Mouse (Mus musculus) T-helper 17 cell (primary cell): ENCODE measurements around the gene Qprt.

ENCODE experiments used
- in situ Hi-C, 2 experiments: fragments of 300-600 bp; cut with MboI, MseI; formaldehyde crosslinking; loops; 1 replicate in 1 of 2; 2 replicates in 1 of 2; pipeline ENCODE4 v1.15.1; 2025; ENCODE audit warnings: high pct_unique_total_duplicates in 2 of 2

The Qprt gene

GRCm38 (mm10) chr7:127121911-127122270 lies at the start of gene Qprt:
Qprt (minus strand) TSS chr7:127122226.
- in situ Hi-C loops = no loop called here

DNA sequence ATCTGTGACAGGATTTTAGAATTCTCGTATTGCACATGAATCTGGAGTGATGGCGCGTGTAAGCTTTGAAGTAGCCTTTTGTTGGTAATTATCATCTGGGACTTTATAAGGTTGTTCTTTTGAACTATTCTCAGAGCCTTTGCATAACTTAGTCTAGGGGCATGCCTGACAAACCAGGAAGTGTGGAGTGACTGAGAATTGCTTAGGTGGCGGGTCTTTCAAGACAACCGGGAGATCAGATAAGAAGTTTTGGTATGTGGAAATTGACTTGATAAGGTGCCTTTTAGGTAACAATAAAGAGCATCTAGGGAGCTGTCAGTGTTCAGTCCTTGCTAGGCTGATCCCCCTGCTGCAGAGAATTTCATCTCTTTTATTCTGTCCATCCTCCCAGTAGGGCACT lies 44.5 kb upstream of the Qprt start:
- in situ Hi-C loops = loop anchor here in 1 of 2 experiments (25.0 kb wide), 1 partner anchor 921 kb away; no protein-coding TSS in a partner anchor

- in situ Hi-C loops = loop anchor here in 1 of 2 experiments (25.0 kb wide), 1 partner anchor 921 kb away; no protein-coding TSS in a partner anchor
Observed at GRCm38 (mm10) chr7:127165607-127166493, 43.8 kb upstream of the Qprt start.

- in situ Hi-C loops = loop anchor here in 1 of 2 experiments (25.0 kb wide), 1 partner anchor 923 kb away; no protein-coding TSS in a partner anchor
Observed at GRCm38 (mm10) chr7:127164002-127164401, 42.0 kb upstream of the Qprt start.

- in situ Hi-C loops = loop anchor here in 1 of 2 experiments (25.0 kb wide), 1 partner anchor 925 kb away; no protein-coding TSS in a partner anchor
Observed at GRCm38 (mm10) chr7:127162546-127162945, 40.5 kb upstream of the Qprt start.

- in situ Hi-C loops = loop anchor here in 1 of 2 experiments (25.0 kb wide), 1 partner anchor 930 kb away; no protein-coding TSS in a partner anchor
Observed at GRCm38 (mm10) chr7:127157548-127157947, 35.5 kb upstream of the Qprt start.

- in situ Hi-C loops = loop anchor here in 1 of 2 experiments (25.0 kb wide), 1 partner anchor 934 kb away; no protein-coding TSS in a partner anchor
Observed at GRCm38 (mm10) chr7:127153477-127153876, 31.5 kb upstream of the Qprt start.

- in situ Hi-C loops = loop anchor here in 1 of 2 experiments (25.0 kb wide), 1 partner anchor 935 kb away; no protein-coding TSS in a partner anchor
Observed at GRCm38 (mm10) chr7:127152464-127152863, 30.4 kb upstream of the Qprt start.

GRCm38 (mm10) chr7:127147901-127148300 lies 25.9 kb upstream of the Qprt start:
- in situ Hi-C loops = no loop called here

GRCm38 (mm10) chr7:127146267-127146603 lies 24.2 kb upstream of the Qprt start:
- in situ Hi-C loops = no loop called here

DNA sequence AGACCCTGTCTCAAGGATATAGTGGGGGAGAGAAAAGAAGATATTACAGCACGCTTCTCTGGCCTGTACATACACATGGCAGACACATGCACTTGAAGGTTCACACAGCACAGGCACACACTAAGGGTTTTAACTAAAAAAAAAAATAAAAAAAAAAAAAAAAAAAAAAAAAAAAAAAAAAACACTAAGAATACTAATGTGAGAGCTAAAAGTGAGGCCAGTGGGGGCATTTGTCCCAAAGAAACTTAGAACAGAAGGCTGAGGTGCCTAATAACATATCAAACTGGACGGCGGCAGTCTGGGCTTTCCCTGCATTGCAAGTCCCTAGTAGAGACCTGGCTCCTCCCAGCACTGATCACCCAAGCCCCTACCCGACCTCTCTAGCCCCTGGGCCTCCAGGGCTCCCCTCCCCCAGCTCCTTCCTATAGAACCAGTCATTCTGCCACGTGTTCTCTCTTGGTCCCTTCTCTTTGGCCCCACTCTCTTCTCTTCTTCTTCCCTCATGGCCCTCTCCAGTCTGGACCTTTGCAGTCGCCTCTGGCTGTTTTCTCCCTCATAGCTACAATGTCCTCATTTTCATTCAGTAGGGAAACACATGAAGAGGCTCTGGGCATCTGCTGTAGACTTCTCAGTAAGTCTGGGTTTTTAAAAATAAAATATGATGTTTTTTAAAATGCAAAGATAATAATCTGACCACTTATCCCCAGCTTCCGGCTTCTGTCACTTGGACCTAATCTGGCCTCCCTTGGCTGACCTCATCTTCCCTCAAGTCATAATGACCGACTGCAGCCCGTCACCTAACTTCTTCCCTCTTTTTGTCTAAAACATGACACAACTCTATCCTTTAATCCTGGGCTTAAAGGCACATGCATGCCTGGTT lies 23.6 kb upstream of the Qprt start:
- in situ Hi-C loops = no loop called here

DNA sequence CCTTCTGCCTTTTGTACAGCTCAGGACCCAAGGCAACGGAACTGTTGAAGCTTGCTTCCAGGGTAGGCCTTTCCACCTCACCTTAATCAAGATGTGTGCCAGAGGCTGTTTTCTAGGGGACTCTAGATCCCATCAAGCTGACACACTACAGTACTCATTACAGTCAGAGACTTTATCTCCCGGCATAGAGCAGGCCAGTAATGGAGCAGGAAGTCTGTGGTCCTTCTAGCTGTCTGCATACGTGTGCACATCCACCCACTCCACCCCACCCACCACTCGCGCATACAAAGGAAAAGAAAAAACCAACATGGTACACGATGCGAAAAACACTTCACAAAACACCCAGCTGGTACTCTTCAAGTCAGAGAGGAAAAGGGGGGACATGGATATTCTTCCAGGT lies 22.4 kb upstream of the Qprt start:
- in situ Hi-C loops = no loop called here

DNA sequence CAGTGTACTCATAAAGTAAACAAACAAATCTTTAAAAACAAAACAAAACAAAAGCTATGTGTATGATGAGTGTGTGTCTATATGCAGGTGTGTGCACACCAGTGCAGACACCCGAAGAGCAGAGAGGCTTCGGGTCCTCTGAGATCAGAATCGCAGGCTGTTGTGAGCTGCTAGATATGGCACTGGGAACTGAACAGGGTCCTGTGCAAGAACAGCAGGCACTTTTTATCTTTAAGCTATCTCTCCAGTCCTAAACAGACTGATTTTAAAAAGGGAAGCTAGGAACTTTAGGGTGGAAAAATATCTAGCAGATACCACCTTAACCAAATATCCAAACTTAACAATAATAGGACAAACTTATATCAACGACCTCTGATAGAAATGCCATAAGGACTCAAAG lies 20.6 kb upstream of the Qprt start:
- in situ Hi-C loops = no loop called here

- in situ Hi-C loops = no loop called here
Observed at GRCm38 (mm10) chr7:127142214-127142613, 20.2 kb upstream of the Qprt start.

GRCm38 (mm10) chr7:127140623-127141404 lies 18.8 kb upstream of the Qprt start:
- in situ Hi-C loops = no loop called here

GRCm38 (mm10) chr7:127139562-127139961 lies 17.5 kb upstream of the Qprt start:
- in situ Hi-C loops = loop anchor here (5.0 to 10.0 kb wide), 2 partner anchors 45 to 53 kb away; no protein-coding TSS in a partner anchor

GRCm38 (mm10) chr7:127139100-127139499 lies 17.1 kb upstream of the Qprt start:
- in situ Hi-C loops = loop anchor here (5.0 to 10.0 kb wide), 2 partner anchors 46 to 53 kb away; no protein-coding TSS in a partner anchor

DNA sequence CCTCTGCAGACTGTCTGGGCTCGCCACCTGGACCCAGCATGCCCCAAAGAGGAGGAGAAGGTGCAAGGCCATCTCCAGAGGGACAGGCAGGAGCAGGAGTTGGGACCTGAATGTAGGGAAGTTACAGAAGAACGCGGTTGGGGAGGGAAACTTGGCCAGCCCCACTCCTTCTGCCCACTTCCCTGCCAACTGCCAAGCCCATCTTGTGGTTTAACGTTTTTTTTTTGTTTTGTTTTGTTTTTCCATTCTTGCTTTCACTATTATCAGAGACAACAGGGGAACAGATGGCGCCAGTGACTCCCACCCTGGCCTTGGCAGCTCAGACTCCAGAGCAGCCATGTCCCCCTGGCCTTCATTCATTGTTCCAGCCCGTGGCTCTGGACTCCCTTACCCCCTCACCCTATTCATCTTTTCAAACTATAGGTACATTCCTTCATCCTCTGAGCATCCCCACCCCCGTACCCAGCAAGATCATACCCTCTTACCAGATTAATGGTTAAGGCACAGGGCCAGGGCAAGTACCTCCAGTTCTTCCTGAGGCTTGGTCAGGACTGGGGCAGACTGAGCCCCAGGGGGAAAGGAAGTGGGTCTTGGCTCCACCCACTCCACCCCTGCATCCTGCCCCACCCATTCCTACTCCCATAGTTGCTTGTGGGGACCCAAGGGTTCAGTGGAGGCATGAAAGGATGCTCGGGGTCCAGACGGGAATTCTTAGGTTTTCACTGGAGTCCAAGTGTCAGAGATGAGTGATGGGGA lies 15.4 kb upstream of the Qprt start, which contains the start of gene Spn:
Gene Spn (minus strand): TSS at position 562 of the 756 bp plus-strand sequence.
- in situ Hi-C loops = loop anchor here (5.0 to 10.0 kb wide), 2 partner anchors 47 to 55 kb away; no protein-coding TSS in a partner anchor

DNA sequence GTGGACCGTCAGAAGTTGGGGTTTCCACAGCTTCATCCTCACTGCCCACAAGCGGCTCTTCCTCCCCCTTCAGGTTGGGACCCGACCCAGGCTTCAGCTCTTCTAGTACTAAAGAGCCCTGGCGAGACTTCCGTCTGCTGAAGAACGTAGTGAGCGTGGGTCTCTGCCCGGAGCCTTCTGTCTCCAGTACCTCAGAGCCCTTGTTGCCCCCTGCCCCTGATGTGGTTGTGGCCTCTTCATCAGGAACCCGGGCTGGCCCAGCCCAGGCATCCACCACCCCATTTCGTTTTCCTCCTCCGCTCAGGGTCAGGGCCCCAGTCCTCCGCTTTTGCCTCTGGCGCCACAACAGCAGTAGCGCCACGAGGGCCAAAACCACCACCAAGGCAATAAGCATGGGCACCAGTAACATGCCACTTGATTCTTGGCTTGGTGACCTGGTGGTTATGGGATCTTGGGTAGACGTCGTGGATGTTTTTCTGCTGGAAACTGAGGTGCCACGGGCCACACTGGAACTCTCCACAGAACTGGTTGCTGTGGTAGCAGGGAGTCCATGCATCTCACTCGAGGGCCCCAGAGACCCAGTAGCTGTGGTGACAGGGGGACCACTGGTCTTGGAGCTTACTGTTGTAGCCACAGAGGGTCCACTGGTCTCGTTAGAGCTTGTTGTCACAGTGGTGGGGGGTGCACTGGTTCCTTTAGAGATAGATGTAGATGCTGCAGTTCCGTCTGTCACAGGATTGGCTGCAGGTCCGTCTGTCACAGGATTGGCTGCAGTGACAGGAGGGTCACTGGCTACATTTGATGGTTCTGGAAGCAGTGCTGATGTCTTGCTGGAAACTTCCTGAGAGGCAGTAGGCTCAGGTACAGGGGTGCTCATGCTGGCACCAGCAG lies 14.4 kb upstream of the Qprt start:
- in situ Hi-C loops = loop anchor here (5.0 to 10.0 kb wide), 2 partner anchors 48 to 56 kb away; no protein-coding TSS in a partner anchor
